Mouse (Mus musculus) megakaryocyte, adult 5-6 weeks (primary cell): ENCODE measurements at regions not wholly inside any gene's neighbourhood (a gene's known extent, or its start where the extent isn't known, plus 50 kb on each side); places are given as distances from the start of the nearest gene placed in this dataset.

Experiments
- ATAC-seq: 2 replicates; pipeline ENCODE4 v1.8.0; 2016; ENCODE audit warnings: mild to moderate bottlenecking, inconsistent platforms; ENCODE audit not compliant: poor library complexity, severe bottlenecking

DNA sequence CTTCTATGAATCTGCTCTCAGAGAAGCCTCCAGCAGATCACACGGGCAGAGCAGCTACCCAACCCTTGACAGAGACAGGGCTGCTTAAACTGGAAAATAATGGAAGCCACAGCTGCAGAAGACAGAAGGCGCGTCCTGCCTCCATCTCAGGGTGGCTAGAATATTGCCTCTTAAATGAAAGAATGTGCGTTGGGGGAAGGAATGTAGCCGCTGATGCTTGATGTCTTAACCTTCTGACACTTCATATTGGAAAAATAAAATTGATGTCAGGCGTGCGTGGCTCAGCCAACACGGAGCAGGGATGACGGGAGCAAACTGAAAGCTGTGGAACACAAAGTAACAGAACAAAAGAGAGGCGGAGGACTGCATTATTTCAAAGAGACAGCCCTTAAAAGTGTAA, 114.6 kb upstream of the Ppm1h start:
- ATAC-seq, result no peak

- ATAC-seq, result 0 out of 2 replicates have a peak, but pooled peaks have one; percentile 16
Measured at GRCm38 (mm10) chr10:122564473-122564872, 114.1 kb upstream of the Ppm1h start.

DNA sequence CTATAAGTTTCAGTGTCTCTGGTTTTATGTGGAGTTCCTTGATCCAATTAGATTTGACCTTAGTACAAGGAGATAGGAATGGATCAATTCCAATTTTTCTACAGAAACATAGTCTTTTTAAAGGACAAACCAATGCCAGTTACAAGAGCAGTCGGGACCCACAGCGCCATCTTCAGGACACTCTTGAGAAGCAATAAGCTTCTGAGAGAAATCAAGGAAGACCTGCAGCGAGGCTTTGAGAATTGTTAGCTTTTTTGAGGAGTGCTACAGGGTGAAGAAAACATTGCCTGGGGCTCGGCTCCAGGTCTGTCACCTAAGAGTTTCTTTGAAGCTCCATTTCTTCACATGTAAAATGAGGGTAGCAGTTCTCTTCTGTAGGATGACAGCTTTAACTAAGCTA, 112.0 kb upstream of the Ppm1h start:
- no peak for ATAC-seq

DNA sequence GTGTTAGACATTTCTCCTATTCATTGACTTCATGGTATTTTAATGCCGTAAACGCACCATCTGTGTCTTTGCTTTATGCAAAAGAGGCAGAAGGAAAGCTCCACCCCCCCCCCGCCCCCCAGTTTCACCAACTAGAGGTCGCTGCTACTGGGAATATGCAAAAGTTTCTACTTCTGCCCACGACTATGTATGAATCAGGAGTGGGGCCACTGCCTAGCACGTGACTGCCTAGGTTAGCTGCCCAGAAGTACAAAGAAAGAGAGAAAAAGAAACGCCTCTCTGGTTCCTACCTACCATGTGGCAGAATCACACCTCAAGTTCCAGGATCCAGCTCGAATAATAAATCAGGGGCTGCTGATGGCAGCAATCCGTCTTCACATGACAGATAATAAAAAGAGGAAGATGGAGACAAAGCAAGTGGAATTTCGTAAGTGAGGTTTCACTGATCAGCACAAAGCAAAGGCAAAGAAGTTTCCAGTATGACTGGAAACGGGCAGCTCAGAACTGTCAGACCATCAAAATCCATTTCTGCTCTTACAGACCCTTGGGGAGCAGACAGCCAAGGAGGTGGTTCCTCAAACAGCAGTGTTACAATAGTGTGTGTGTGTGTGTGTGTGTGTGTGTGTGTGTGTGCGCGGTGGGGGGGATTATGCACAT, 108.9 kb upstream of the Ppm1h start:
- ATAC-seq, result peak; percentile 72

DNA sequence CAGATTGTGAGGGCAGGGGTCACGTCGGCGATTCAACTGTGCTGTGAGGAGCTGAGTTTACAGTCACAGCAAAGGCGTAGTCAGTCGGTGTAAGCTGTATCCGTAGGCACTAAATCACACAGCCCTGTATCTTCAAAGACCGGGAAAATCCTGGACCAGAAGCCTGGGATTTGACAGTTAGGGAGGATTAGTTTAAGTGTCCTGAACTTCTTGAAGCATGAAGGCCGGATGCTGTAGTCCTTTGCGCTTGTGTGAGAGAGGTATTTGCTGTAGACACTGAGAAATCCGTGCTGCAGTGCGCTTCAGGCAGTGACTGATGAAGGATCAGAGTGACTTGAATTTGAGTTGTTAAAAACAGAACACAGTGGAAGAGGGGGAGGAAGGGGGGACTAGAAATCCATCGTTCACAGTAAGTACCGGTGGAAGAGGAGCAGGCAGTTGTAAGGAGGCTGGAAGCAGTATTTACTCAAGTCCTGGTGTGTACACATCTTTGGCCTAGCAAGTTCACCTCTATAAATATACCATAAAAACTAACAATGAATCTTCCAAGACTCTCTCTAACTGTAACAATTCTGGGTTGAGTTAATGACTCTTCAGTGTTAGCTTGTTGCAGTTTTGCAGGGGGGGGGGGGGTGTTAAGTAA, 107.5 kb upstream of the Ppm1h start:
- no peak for ATAC-seq

DNA sequence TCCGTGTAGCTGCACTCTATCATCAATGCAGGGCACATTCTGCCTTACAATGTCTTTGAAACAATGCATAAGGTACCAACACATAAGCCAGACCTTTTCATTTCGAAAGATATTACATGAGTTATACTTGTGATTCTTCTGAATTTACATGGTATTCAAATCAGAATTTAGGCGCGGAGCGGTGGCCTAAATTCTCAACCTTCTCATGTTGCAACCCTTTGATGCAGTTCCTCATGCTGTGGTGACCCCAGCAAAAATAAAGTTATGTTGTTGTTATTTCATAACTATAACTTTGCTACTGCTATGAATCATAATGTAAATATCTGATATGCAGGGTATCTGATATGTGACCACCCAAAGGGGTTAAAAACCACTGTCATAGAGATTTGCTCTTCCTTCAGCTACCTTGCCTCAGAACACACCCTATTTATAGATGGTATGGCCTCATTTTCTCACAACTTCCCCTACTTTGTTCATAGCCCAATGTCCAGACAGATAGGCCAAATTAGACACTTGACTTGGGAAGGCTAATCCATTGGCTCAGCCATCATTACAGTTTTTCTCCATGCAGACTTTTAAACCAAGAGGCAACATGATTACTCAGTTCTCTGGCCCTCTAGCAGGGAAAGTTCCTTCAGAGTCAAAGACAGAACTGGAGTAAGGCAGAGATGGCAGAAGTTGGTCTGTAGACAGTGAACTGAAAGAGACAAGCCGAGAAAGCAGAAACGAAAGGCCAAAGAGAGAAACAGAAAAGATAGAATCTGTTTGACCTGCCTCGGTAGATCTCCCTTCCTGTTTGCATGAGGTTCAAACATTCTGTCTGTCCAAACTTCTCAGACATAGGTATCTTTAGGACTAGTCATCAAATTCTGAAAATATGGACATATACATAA, 102.1 kb upstream of the Ppm1h start:
- peak; percentile 70 for ATAC-seq

DNA sequence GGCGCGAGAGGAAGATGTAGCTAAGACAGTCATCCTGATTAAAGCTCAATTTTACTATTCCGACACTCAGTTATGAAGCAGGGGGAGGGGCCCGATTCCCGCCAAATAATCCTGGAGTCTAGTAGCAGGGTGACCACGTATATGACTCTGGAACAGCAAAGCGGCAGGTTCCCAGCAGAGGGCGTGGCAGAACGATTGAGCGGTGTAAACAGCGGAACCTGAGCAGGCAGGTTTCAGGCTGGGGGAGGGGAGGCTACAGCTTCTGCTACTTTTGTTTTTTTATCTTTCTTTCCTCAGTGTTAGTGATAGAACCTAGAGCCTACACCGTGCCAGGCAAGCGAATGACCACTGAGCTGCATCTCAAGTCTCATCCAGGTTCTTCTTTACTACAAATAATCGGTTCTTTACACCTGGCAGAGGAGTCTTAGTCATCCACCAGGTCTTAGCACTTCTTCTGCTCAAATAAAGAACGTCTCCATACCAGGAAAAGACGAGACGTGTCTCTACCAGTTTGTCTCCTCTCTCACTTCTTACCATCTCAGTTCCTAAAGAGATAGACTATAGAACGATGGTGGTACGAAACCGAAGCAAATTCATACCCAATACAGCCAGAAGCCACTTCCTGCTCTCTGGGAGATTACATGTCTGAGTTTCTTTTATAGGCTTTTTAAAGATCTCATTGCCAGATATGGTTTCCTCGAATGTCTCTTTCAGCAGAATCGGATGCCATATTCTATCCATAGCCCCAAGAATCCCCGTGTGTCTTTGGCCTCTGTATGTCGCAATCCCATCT, 100.2 kb upstream of the Ppm1h start:
- no peak for ATAC-seq

DNA sequence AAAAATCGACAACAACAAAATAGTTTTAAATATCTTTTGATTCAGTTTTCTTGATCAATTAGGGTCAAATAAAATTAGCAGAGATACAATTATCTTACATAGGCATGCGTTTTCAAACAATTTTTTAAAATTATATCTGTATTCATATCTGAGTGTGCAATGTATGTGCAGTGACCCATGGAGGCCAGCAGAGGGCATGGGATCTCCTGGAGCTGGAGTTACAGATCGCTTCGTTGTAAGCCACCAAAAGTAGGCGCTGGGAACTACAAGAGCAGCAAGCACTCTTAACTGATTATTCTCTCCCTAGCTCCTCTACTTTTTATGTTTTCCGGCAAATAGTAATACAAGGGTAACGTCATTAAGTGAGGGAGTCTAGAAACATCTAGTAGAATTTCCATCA, 97.5 kb upstream of the Ppm1h start:
- no peak for ATAC-seq

- ATAC-seq, result no peak
Measured at GRCm38 (mm10) chr10:122587541-122587940, 91.0 kb upstream of the Ppm1h start.

GRCm38 (mm10) chr10:122599511-122599910, 79.1 kb upstream of the Ppm1h start:
- no peak for ATAC-seq

DNA sequence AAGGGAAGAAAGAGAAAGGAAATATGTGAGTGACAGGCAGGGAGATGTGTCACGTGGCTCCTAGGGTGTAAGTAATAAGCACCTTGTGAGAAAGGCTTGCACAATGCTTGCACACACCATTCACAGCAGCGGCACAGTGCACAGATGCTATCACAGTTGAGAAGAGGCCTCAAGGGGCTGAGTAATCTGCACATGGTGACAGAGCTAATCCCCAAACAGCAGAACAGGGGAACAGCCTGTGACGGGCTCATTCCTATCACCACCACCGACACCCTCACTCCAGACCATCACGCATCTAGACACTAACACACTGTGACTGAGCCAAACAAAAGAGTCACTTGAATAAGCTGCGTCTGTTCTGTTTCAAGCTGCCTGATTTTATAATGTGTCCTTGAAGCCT, 76.2 kb upstream of the Ppm1h start:
- ATAC-seq, result peak; percentile 68

GRCm38 (mm10) chr10:122603960-122604359, 74.6 kb upstream of the Ppm1h start:
- ATAC-seq, result no peak

DNA sequence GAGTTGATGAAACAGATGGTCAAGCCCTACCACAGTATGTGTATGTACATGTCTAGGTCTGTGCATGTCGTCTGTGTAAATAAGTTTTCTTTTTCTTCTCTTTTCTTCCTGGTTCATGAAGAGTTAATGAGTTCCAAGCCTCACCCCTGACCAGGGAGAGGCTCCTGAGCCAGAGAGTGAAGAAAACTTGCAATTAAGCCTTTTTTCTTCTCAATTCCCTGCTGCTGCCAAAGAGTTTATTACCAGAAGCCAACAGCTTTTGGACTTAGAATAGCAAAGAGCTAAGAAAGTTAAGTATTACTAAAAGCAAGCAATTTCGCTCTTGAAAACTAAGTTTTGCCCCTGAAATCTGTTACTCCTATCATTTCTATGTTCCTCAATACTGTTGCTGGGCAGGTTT, 65.3 kb upstream of the Ppm1h start:
- no peak for ATAC-seq

GRCm38 (mm10) chr10:122613891-122614290, 64.7 kb upstream of the Ppm1h start:
- no peak for ATAC-seq

- ATAC-seq, result peak; percentile 69
Measured at GRCm38 (mm10) chr10:122614720-122615119, 63.8 kb upstream of the Ppm1h start.

GRCm38 (mm10) chr10:122615658-122616057, 62.9 kb upstream of the Ppm1h start:
- ATAC-seq, result peak; percentile 79

DNA sequence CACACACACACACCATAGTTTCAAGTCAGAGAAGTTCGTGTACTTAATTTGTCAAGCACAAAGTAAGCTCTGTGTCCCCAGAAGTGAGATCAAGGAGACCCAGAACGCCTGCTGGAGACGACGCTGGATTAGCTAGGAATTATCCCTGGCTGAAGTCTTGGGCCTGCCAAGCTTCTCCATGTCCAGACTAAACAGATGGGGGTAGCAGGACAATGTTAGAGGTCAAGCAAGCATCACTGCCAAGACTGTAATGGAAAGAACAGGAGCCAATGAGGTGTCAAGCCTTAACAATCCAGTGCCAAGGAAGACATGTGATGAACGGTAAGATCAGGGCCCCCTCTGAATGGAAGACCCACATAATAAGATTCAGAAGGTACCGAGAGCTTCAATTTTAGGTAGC, 62.2 kb upstream of the Ppm1h start:
- ATAC-seq, result no peak

DNA sequence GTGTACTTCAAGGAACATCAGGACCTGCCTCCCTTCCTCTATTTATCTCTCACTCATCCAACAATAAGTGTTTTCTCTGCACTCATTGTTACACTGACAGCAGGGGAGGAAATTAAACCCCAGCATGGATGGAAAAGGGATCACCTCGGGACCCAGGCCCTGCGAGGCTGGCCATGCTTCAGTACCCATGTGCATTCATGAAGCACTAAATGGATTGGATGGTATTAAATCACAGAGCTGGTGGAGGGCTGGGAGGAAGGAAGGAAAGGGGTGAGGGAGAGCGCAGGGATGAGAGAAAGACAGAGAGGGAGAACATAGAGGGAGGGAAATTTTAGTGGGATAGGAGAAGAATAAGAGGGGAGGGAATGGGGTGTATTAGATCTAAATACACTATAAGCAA, 59.7 kb upstream of the Ppm1h start:
- no peak for ATAC-seq

- ATAC-seq, result no peak
Measured at GRCm38 (mm10) chr10:122619406-122620116, 59.0 kb upstream of the Ppm1h start.
